Mouse (Mus musculus): ENCODE measurements around the gene Erich3. TPM values are rescaled to one million over a fixed set of nuclear protein-coding genes. Genes with fewer than 3 reads are reported as not detected.

The Erich3 gene
- polyA plus RNA-seq, 1 experiment, result 0.42 TPM

DNA sequence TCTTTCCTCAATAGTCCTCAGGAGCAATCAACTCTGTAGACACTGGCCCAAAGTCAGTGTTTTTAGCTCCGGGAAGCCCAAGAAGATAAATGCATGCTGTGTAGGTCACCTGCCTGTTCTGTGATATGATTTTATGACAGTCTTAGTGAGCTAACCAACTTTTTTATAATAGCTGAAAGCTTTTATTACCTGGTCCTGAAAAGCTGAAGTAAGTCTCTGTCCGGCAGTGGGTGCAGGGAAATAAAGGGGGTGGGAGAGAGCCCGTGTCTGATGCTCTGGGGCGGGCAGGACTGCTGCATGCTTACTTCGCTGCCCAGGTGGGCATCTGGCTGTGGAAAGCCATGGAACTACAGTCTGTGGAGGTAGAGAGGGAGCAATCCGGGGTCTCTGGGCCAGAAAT is 6.9 kb downstream of the Erich3 start:
- Histone ChIP-seq H3K27me3 (ENCODE audit: control insufficient read depth, insufficient read depth, low read length) (no peaks in the 10 kb centered on the region), H3K4me3 (ENCODE audit: control insufficient read depth, insufficient read depth, low read length) (no peak overlapping the region), H3K4me1 (replicated peaks; ENCODE audit: control insufficient read depth, insufficient read depth, low read length) (0 out of 2 replicates have a peak, but pooled peaks cover 4% of the 10 kb centered on the region), H3K36me3 (ENCODE audit: control insufficient read depth, insufficient read depth, low read length) (no peaks in the 10 kb centered on the region), H3K27ac (ENCODE audit: control insufficient read depth, insufficient read depth, low read length) (no peak overlapping the region)
- no peak for DNase-seq
- TF ChIP-seq CTCF (IDR thresholded peaks at IDR 0.05; ENCODE audit: borderline replicate concordance, control insufficient read depth, extremely low read depth, insufficient read depth, low read length, poor library complexity) (no peak), POLR2A (IDR thresholded peaks at IDR 0.05; ENCODE audit: control insufficient read depth, extremely low read depth, insufficient read depth, low read length, poor library complexity) (no peak)
- 89% methylated on average over 6 of the region's 6 CpGs for WGBS

DNA sequence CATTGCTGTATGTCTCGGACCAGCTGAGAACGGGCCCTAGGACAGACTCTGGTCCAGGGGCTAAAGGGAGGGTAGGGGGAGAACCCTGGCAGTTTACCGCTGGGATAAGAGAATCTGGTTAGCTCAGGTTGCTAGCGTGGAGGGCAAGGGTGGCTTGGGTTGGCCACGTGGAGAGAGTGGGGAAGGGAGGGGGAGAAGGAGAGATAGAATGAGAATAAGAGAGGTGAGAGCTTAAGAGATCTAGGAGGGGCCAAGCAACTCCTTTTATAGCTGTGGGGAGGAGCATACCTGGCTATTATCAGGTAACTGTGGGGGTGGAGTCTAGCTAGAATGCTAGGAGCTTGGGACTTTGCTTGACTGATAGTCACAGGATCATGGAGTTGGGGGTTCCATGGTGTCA is 7.4 kb downstream of the Erich3 start:
- no peak for DNase-seq
- no peaks in the 10 kb centered on the region for H3K27me3 ChIP-seq (ENCODE audit: control insufficient read depth, insufficient read depth, low read length)
- no peaks in the 10 kb centered on the region for H3K36me3 ChIP-seq (ENCODE audit: control insufficient read depth, insufficient read depth, low read length)
- 0 out of 2 replicates have a peak, but pooled peaks cover 2% of the 10 kb centered on the region for H3K4me1 ChIP-seq (replicated peaks; ENCODE audit: control insufficient read depth, insufficient read depth, low read length)
- no peak overlapping the region for H3K4me3 ChIP-seq (ENCODE audit: control insufficient read depth, insufficient read depth, low read length)
- no peak overlapping the region for H3K27ac ChIP-seq (ENCODE audit: control insufficient read depth, insufficient read depth, low read length)
- 72% methylated on average over 5 of the region's 5 CpGs for WGBS
- TF ChIP-seq CTCF (IDR thresholded peaks at IDR 0.05; ENCODE audit: borderline replicate concordance, control insufficient read depth, extremely low read depth, insufficient read depth, low read length, poor library complexity) (no peak), POLR2A (IDR thresholded peaks at IDR 0.05; ENCODE audit: control insufficient read depth, extremely low read depth, insufficient read depth, low read length, poor library complexity) (no peak)

DNA sequence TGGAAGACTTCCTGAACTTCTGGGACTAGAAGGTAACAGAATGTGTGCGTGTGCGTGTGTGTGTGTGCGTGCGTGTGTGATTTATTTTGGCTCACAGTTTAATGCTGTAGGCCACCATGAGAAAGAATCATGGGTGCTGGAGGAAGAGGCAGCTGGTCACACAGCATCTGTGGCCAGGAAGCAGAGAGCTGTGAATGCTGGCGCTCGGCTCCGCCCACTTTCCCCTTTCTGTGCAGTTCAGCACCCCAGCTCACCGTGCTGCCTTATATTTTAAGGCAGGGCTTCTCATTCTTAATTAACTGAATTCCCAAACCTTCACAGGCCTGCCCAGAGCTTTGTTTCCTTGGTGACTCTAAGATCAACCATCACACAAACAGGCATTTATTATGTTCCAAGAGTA is 9.7 kb downstream of the Erich3 start:
- 63% methylated on average over 8 of the region's 8 CpGs for WGBS
- TF ChIP-seq POLR2A (IDR thresholded peaks at IDR 0.05; ENCODE audit: control insufficient read depth, extremely low read depth, insufficient read depth, low read length, poor library complexity) (no peak), CTCF (IDR thresholded peaks at IDR 0.05; ENCODE audit: borderline replicate concordance, control insufficient read depth, extremely low read depth, insufficient read depth, low read length, poor library complexity) (no peak)
- no peak overlapping the region for H3K4me3 ChIP-seq (ENCODE audit: control insufficient read depth, insufficient read depth, low read length)
- no peak overlapping the region for H3K27ac ChIP-seq (ENCODE audit: control insufficient read depth, insufficient read depth, low read length)
- no peak for DNase-seq
- no peaks in the 10 kb centered on the region for H3K27me3 ChIP-seq (ENCODE audit: control insufficient read depth, insufficient read depth, low read length)
- no peaks in the 10 kb centered on the region for H3K36me3 ChIP-seq (ENCODE audit: control insufficient read depth, insufficient read depth, low read length)
- H3K4me1 ChIP-seq (replicated peaks; ENCODE audit: control insufficient read depth, insufficient read depth, low read length), result 0 out of 2 replicates have a peak, but pooled peaks cover 2% of the 10 kb centered on the region

DNA sequence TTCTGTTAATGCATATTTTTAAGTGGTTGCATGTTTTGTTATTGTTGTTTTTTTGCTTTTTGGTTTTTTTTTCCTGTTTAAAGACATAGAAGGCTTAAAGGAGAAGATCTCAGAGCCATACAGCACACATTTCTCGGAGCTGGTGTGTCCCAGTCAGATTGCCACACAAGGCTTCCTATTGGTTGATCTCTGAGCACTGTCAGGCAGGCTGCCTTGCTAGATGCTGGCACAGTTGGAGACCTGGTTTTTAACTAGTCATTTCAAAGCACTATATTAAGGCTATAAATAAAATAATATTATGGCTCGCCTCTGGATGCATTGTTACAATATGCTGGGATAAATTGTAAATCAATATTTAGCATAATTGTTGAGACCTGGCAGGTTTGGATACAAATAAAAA is 18.9 kb downstream of the Erich3 start:
- H3K36me3 ChIP-seq (ENCODE audit: control insufficient read depth, insufficient read depth, low read length), result no peaks in the 10 kb centered on the region
- no peaks in the 10 kb centered on the region for H3K4me1 ChIP-seq (replicated peaks; ENCODE audit: control insufficient read depth, insufficient read depth, low read length)
- no peaks in the 10 kb centered on the region for H3K27me3 ChIP-seq (ENCODE audit: control insufficient read depth, insufficient read depth, low read length)
- DNase-seq, result no peak
- no peak overlapping the region for H3K27ac ChIP-seq (ENCODE audit: control insufficient read depth, insufficient read depth, low read length)
- TF ChIP-seq POLR2A (IDR thresholded peaks at IDR 0.05; ENCODE audit: control insufficient read depth, extremely low read depth, insufficient read depth, low read length, poor library complexity), result no peak
- no peak for TF ChIP-seq CTCF (IDR thresholded peaks at IDR 0.05; ENCODE audit: borderline replicate concordance, control insufficient read depth, extremely low read depth, insufficient read depth, low read length, poor library complexity)
- 86% methylated on average over 2 of the region's 2 CpGs for WGBS
- H3K4me3 ChIP-seq (ENCODE audit: control insufficient read depth, insufficient read depth, low read length), result no peak overlapping the region

DNA sequence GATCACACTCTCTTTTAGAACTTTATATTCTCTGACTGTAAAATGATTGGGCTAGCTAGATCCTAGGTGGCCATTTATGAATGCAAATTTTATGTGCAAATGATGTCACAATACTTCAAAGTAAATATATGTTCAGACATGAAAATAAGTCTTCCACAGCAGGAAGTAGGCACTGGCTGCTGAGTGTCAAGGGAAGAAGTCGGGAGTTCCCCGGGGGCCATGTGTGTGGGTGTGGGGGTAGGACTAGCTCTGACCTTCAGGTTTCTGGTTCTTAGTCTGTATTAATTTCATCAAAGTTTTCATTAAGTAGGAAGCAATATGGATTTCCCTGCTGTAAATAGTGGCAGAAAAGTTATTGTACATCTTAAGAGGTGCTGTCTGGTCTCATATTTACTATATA is 20.0 kb downstream of the Erich3 start:
- DNase-seq, result no peak
- no peak for TF ChIP-seq POLR2A (IDR thresholded peaks at IDR 0.05; ENCODE audit: control insufficient read depth, extremely low read depth, insufficient read depth, low read length, poor library complexity)
- TF ChIP-seq CTCF (IDR thresholded peaks at IDR 0.05; ENCODE audit: borderline replicate concordance, control insufficient read depth, extremely low read depth, insufficient read depth, low read length, poor library complexity), result no peak
- H3K27me3 ChIP-seq (ENCODE audit: control insufficient read depth, insufficient read depth, low read length), result no peaks in the 10 kb centered on the region
- no peaks in the 10 kb centered on the region for H3K4me1 ChIP-seq (replicated peaks; ENCODE audit: control insufficient read depth, insufficient read depth, low read length)
- no peaks in the 10 kb centered on the region for H3K36me3 ChIP-seq (ENCODE audit: control insufficient read depth, insufficient read depth, low read length)
- WGBS, result 81% methylated on average over 2 of the region's 2 CpGs
- H3K27ac ChIP-seq (ENCODE audit: control insufficient read depth, insufficient read depth, low read length), result no peak overlapping the region
- H3K4me3 ChIP-seq (ENCODE audit: control insufficient read depth, insufficient read depth, low read length), result no peak overlapping the region

DNA sequence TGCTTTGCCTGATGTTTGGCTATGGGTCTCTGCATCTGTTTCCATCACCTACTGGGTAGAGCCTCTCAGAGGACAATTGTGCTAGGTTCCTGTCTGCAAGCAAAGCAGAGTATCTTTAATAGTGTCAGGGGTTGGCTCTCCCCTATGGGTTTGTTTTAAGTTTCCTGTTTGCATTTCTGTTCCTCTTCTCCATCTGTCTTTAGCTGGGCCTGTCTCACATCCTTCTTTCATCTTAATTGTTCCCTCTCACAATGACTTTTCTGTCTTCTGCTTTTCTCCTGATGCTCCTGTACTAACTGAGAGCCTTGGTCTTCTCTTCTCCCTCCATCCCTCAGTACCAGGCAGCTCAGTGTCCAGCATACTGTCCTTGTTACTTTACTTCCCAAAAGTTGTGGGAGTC is 26.6 kb downstream of the Erich3 start:
- Histone ChIP-seq H3K27ac (ENCODE audit: control insufficient read depth, insufficient read depth, low read length) (no peak overlapping the region), H3K36me3 (ENCODE audit: control insufficient read depth, insufficient read depth, low read length) (no peaks in the 10 kb centered on the region), H3K27me3 (ENCODE audit: control insufficient read depth, insufficient read depth, low read length) (no peaks in the 10 kb centered on the region), H3K4me1 (replicated peaks; ENCODE audit: control insufficient read depth, insufficient read depth, low read length) (peaks cover 3% of the 10 kb centered on the region; the same call in 1 of the 2 replicates), H3K4me3 (ENCODE audit: control insufficient read depth, insufficient read depth, low read length) (no peak overlapping the region)
- DNase-seq, result no peak
- TF ChIP-seq CTCF (IDR thresholded peaks at IDR 0.05; ENCODE audit: borderline replicate concordance, control insufficient read depth, extremely low read depth, insufficient read depth, low read length, poor library complexity) (no peak), POLR2A (IDR thresholded peaks at IDR 0.05; ENCODE audit: control insufficient read depth, extremely low read depth, insufficient read depth, low read length, poor library complexity) (no peak)
